Mouse (Mus musculus): ENCODE measurements around the gene Ndufa12. TPM values are rescaled to one million over a fixed set of nuclear protein-coding genes. Genes with fewer than 3 reads are reported as not detected.
A peak's percentile ranks its signal among the peaks of the same experiment; 100 is the strongest.

Ndufa12 gene
- polyA plus RNA-seq, 1 experiment: 95.9 TPM

- Histone ChIP-seq H3K4me1 (ENCODE audit: control insufficient read depth) (no peaks in the 10 kb centered on the region), H3K36me3 (ENCODE audit: control insufficient read depth) (peaks cover 48% of the 10 kb centered on the region), H3K4me3 (replicated peaks) (no peak overlapping the region), H3K27me3 (ENCODE audit: control insufficient read depth) (no peaks in the 10 kb centered on the region), H3K9me3 (ENCODE audit: control insufficient read depth, low read length) (no peaks in the 10 kb centered on the region)
- TF ChIP-seq TAL1 (IDR thresholded peaks at IDR 0.05; ENCODE audit: low read length): no peak
- TF ChIP-seq GATA1 (IDR thresholded peaks at IDR 0.05; ENCODE audit: low read length): no peak
Measured at GRCm38 (mm10) chr10:94211725-94212124, 13.2 kb downstream of the Ndufa12 start.

GRCm38 (mm10) chr10:94225026-94225750 is 26.7 kb downstream of the Ndufa12 start:
- H3K27me3 ChIP-seq (ENCODE audit: control insufficient read depth): no peaks in the 10 kb centered on the region
- TF ChIP-seq GATA1 (IDR thresholded peaks at IDR 0.05; ENCODE audit: low read length) (no peak), TAL1 (IDR thresholded peaks at IDR 0.05; ENCODE audit: low read length) (no peak)
- peaks cover 8% of the 10 kb centered on the region for H3K36me3 ChIP-seq (ENCODE audit: control insufficient read depth)
- H3K4me1 ChIP-seq (ENCODE audit: control insufficient read depth): no peaks in the 10 kb centered on the region
- no peak overlapping the region for H3K4me3 ChIP-seq (replicated peaks)
- H3K9me3 ChIP-seq (ENCODE audit: control insufficient read depth, low read length): no peaks in the 10 kb centered on the region

DNA sequence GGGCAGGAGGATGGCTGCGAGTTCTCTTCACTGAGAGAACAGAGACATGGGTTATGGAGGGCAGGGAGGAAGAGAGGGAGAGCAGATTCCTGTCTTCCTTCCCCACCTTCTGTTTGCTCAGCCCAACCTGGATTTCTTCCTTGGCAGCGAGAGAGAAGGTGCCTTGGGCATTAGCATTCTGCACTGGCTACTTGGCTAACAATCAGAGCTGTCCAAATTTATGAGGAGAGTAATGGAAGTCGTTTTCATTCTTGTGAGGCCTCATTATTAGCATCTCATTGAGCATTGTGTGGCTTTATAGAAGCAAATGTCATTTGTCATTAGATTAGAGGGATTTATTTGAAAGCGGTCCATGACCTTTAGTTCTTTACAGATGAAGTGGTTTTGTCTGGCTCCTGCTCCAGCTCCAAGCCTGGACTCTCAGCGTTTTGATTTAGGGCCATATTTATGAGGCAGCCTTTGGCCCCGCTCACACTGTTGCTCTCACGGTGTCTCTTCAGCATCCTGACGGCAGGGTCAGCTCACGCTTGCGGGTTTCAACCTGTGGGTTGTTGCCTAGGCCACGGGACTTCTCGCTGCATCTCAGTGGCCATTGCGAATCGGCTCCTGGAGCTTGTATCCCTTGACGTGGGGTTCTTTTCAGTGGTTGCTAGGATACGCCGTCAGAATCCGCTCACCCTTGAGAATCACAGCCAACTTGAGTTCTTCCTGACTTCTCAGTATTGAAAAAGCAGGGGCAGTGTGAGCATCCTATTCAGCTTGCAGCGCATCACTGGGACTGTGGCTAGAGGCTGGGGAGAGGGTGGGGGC is 31.9 kb downstream of the Ndufa12 start:
- no peaks in the 10 kb centered on the region for H3K36me3 ChIP-seq (ENCODE audit: control insufficient read depth)

DNA sequence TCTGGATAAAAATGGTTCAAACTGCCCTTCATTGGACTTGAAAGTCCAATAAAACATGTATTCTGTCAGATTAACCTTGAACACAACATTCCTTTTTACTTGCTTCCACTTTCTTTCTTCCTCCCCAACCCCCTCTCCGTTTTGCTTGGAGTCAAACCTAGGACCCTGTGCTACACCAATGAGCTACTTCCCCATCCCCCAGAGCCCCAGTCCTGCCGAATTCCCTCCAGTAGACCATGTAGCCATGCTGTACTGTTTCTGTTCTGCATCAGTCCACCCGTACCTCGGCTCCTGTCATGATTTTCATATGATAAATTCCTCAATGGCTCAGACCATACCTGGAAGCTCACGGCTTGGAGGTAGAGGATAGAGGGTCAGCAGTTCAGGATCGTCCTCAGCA is 32.5 kb downstream of the Ndufa12 start:
- H3K36me3 ChIP-seq (ENCODE audit: control insufficient read depth): no peaks in the 10 kb centered on the region
- peaks cover 8% of the 10 kb centered on the region for H3K27me3 ChIP-seq (ENCODE audit: control insufficient read depth)
- no peaks in the 10 kb centered on the region for H3K4me1 ChIP-seq (ENCODE audit: control insufficient read depth)
- no peaks in the 10 kb centered on the region for H3K9me3 ChIP-seq (ENCODE audit: control insufficient read depth, low read length)
- TF ChIP-seq TAL1 (IDR thresholded peaks at IDR 0.05; ENCODE audit: low read length) (no peak), GATA1 (IDR thresholded peaks at IDR 0.05; ENCODE audit: low read length) (no peak)
- H3K4me3 ChIP-seq (replicated peaks): no peak overlapping the region

More for the DNA sequence above, 31.9 kb downstream of the Ndufa12 start:
- Histone ChIP-seq H3K9me3 (ENCODE audit: control insufficient read depth, low read length) (no peaks in the 10 kb centered on the region), H3K4me1 (ENCODE audit: control insufficient read depth) (no peaks in the 10 kb centered on the region), H3K27me3 (ENCODE audit: control insufficient read depth) (peaks cover 8% of the 10 kb centered on the region), H3K4me3 (replicated peaks) (no peak overlapping the region)
- no peak for TF ChIP-seq TAL1 (IDR thresholded peaks at IDR 0.05; ENCODE audit: low read length)
- TF ChIP-seq GATA1 (IDR thresholded peaks at IDR 0.05; ENCODE audit: low read length): no peak

DNA sequence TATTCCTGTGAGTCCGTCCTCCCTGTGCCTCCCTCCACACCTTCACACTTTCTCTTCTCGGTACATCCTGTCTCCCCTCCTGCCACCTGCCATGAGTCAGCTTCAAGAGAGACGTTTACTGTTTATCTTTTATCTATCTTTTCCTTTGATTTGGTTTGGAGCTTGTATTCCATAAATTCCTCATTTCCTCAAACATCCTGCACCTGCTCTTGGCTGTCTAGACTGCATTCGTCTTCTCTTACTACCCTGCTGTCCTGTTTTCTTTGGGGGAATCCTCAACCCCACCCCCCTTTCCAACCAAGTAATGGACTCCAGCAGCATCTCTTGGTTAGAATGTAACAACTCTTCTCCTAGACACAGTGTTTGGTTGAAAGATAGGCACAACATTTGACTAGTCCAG is 36.7 kb downstream of the Ndufa12 start:
- no peak for TF ChIP-seq TAL1 (IDR thresholded peaks at IDR 0.05; ENCODE audit: low read length)
- TF ChIP-seq GATA1 (IDR thresholded peaks at IDR 0.05; ENCODE audit: low read length): no peak
- no peak overlapping the region for H3K4me3 ChIP-seq (replicated peaks)

GRCm38 (mm10) chr10:94241346-94241745 is 42.8 kb downstream of the Ndufa12 start:
- Histone ChIP-seq H3K9me3 (ENCODE audit: control insufficient read depth, low read length) (no peaks in the 10 kb centered on the region), H3K4me1 (ENCODE audit: control insufficient read depth) (no peaks in the 10 kb centered on the region), H3K36me3 (ENCODE audit: control insufficient read depth) (no peaks in the 10 kb centered on the region), H3K4me3 (replicated peaks) (no peak overlapping the region), H3K27me3 (ENCODE audit: control insufficient read depth) (no peaks in the 10 kb centered on the region)
- TF ChIP-seq TAL1 (IDR thresholded peaks at IDR 0.05; ENCODE audit: low read length) (no peak), GATA1 (IDR thresholded peaks at IDR 0.05; ENCODE audit: low read length) (no peak)

More for the DNA sequence above, 36.7 kb downstream of the Ndufa12 start:
- Histone ChIP-seq H3K27me3 (ENCODE audit: control insufficient read depth) (peaks cover 8% of the 10 kb centered on the region), H3K9me3 (ENCODE audit: control insufficient read depth, low read length) (no peaks in the 10 kb centered on the region), H3K4me1 (ENCODE audit: control insufficient read depth) (no peaks in the 10 kb centered on the region), H3K36me3 (ENCODE audit: control insufficient read depth) (no peaks in the 10 kb centered on the region)

GRCm38 (mm10) chr10:94247748-94248349 is 49.3 kb downstream of the Ndufa12 start:
- Histone ChIP-seq H3K27me3 (ENCODE audit: control insufficient read depth) (no peaks in the 10 kb centered on the region), H3K9me3 (ENCODE audit: control insufficient read depth, low read length) (peaks cover 2% of the 10 kb centered on the region; the same call in 1 of the 2 replicates), H3K4me3 (replicated peaks) (no peak overlapping the region), H3K4me1 (ENCODE audit: control insufficient read depth) (peaks cover 22% of the 10 kb centered on the region), H3K36me3 (ENCODE audit: control insufficient read depth) (no peaks in the 10 kb centered on the region)
- TF ChIP-seq GATA1 (IDR thresholded peaks at IDR 0.05; ENCODE audit: low read length): no peak
- no peak for TF ChIP-seq TAL1 (IDR thresholded peaks at IDR 0.05; ENCODE audit: low read length)

DNA sequence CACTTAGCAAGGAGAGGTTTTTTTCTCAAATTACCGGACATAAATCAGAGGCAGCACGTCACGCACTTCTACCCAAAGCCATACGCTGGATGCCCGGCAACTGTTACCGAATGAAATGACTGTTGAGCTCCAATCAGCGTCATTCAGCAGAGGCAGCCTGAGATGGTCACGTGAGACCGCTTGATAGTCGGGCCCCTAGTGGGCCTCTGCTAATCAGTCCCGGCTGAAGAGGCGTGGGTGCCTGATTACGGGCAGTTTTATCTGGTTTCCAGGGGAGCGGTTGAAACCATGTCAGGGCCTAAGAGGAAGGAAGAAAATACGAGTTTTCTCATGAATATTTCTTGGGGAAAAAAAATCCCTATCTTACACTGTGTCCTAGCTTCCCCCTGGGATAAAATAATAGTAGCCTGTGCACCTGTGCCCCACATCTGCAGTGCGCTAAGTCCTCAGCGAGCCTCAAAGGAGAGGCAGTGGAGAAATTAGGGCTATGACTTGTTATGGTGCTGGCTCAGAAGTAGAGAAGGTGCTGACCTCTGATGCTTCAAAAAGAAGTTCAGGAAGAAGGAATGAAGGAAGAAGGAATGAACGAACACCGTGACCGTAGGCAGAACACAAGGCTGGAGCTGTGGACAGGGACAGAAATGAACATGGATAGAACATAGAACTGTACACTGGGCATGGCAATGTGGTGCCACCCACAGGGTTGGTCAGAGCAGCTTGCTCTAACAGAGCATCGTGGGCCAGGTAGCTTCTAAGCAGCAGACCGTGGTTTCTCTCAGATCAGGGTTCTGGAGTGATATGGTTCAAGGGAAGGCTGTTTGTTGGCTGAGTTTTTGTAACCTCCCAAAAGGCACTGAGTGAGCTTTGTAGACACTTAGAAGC is 51.3 kb downstream of the Ndufa12 start:
- H3K36me3 ChIP-seq (ENCODE audit: control insufficient read depth): no peaks in the 10 kb centered on the region
- peaks cover 22% of the 10 kb centered on the region for H3K4me1 ChIP-seq (ENCODE audit: control insufficient read depth)
- TF ChIP-seq GATA1 (IDR thresholded peaks at IDR 0.05; ENCODE audit: low read length) (peak; percentile 31; the same call in 1 of the 2 replicates), TAL1 (IDR thresholded peaks at IDR 0.05; ENCODE audit: low read length) (no peak)
- peak overlapping the region; percentile 4 for H3K4me3 ChIP-seq (replicated peaks)
- no peaks in the 10 kb centered on the region for H3K27me3 ChIP-seq (ENCODE audit: control insufficient read depth)
- H3K9me3 ChIP-seq (ENCODE audit: control insufficient read depth, low read length): peaks cover 2% of the 10 kb centered on the region; the same call in 1 of the 2 replicates
